Mouse (Mus musculus) heart, adult 9 months (tissue): ENCODE results near the gene Sult5a1.
"Not testable (repeated sequence)": the region's sequence is repeated elsewhere in the genome, so short reads cannot be mapped to it uniquely, and the experiment has no call there.

Source experiments
- DNase-seq, 2 experiments: peaks; one replicate each; pipeline ENCODE4 v3.0.0; 2022; ENCODE audit warnings: low spot score in 2 of 2

Gene Sult5a1

GRCm38 (mm10) chr8:123157888-123158465 lies at the start of gene Sult5a1:
Gene Sult5a1, minus strand, starts transcription at chr8:123158315.
- no peak for DNase-seq

- DNase-seq, result no peak
Measured at GRCm38 (mm10) chr8:123203571-123203970, 45.5 kb upstream of the Sult5a1 start.

- DNase-seq, result peak in 1 of 2 experiments; percentile 68
Measured at GRCm38 (mm10) chr8:123202288-123202687, 44.2 kb upstream of the Sult5a1 start.

GRCm38 (mm10) chr8:123199864-123200263 lies 41.7 kb upstream of the Sult5a1 start:
- DNase-seq, result no peak

GRCm38 (mm10) chr8:123197016-123197415 lies 38.9 kb upstream of the Sult5a1 start:
- not testable (repeated sequence) for DNase-seq

- no peak for DNase-seq
Measured at GRCm38 (mm10) chr8:123193771-123194170, 35.7 kb upstream of the Sult5a1 start.

- no peak for DNase-seq
Measured at GRCm38 (mm10) chr8:123191908-123192307, 33.8 kb upstream of the Sult5a1 start.

GRCm38 (mm10) chr8:123190678-123191077 lies 32.6 kb upstream of the Sult5a1 start:
- DNase-seq, result peak; percentile 56 to 72

GRCm38 (mm10) chr8:123188841-123189240 lies 30.7 kb upstream of the Sult5a1 start:
- DNase-seq, result peak in 1 of 2 experiments; percentile 24

- no peak for DNase-seq
Measured at GRCm38 (mm10) chr8:123188006-123188405, 29.9 kb upstream of the Sult5a1 start.

- peak; percentile 83 to 85 for DNase-seq
Measured at GRCm38 (mm10) chr8:123185566-123186409, 27.7 kb upstream of the Sult5a1 start, which contains the start of gene Dpep1. Gene Dpep1, plus strand, starts transcription at chr8:123186242.

GRCm38 (mm10) chr8:123181391-123181790 lies 23.3 kb upstream of the Sult5a1 start:
- DNase-seq, result peak; percentile 61 to 78

- no peak for DNase-seq
Measured at GRCm38 (mm10) chr8:123156070-123156773, 1.9 kb downstream of the Sult5a1 start.

- peak in 1 of 2 experiments; percentile 35 for DNase-seq
Measured at GRCm38 (mm10) chr8:123155177-123155576, 2.9 kb downstream of the Sult5a1 start.

- DNase-seq, result no peak
Measured at GRCm38 (mm10) chr8:123150737-123151171, 7.4 kb downstream of the Sult5a1 start.

- DNase-seq, result peak; percentile 39 to 45
Measured at GRCm38 (mm10) chr8:123146390-123146789, 11.7 kb downstream of the Sult5a1 start.

- DNase-seq, result peak; percentile 53 to 61
Measured at GRCm38 (mm10) chr8:123145279-123145678, 12.8 kb downstream of the Sult5a1 start.

GRCm38 (mm10) chr8:123141741-123142462 lies 16.2 kb downstream of the Sult5a1 start:
- DNase-seq, result peak; percentile 89 to 94

- no peak for DNase-seq
Measured at GRCm38 (mm10) chr8:123138741-123139140, 19.4 kb downstream of the Sult5a1 start.

GRCm38 (mm10) chr8:123137645-123138077 lies 20.5 kb downstream of the Sult5a1 start:
- peak; percentile 32 to 43 for DNase-seq

- DNase-seq, result peak; percentile 73 to 74
Measured at GRCm38 (mm10) chr8:123136287-123136686, 21.8 kb downstream of the Sult5a1 start.
